Mouse (Mus musculus): ENCODE measurements at regions not wholly inside any gene's neighbourhood (a gene's known extent, or its start where the extent isn't known, plus 50 kb on each side); places are given as distances from the start of the nearest gene placed in this dataset.

- H3K36me3 ChIP-seq (ENCODE audit: insufficient read depth, low read length): no peaks in the 10 kb centered on the region
- TF ChIP-seq CTCF (IDR thresholded peaks at IDR 0.05): no peak
- no peak for TF ChIP-seq EP300 (IDR thresholded peaks at IDR 0.05)
- WGBS: 52% methylated on average over 6 of the region's 6 CpGs
- no peak overlapping the region for H3K4me3 ChIP-seq (ENCODE audit: low read depth, low read length)
- DNase-seq (ENCODE audit: low spot score): no peak
- no peaks in the 10 kb centered on the region for H3K4me1 ChIP-seq (ENCODE audit: insufficient read depth, low read depth, low read length)
- no peak for ATAC-seq
- H3K9ac ChIP-seq (replicated peaks; ENCODE audit: low read depth): no peak overlapping the region
- H3K27me3 ChIP-seq (replicated peaks; ENCODE audit: insufficient read depth, low read length): no peaks in the 10 kb centered on the region
- H3K4me2 ChIP-seq (replicated peaks; ENCODE audit: low read depth, low read length): no peak overlapping the region
- no peaks in the 10 kb centered on the region for H3K9me3 ChIP-seq (ENCODE audit: low read length)
- H3K27ac ChIP-seq (ENCODE audit: low read length): no peak overlapping the region
These were observed 430.3 kb upstream of the Adamts16 start for GRCm38 (mm10) chr13:71271727-71272418.

GRCm38 (mm10) chr13:71270370-71270769 lies 428.8 kb upstream of the Adamts16 start:
- no peaks in the 10 kb centered on the region for H3K4me1 ChIP-seq (ENCODE audit: insufficient read depth, low read depth, low read length)

GRCm38 (mm10) chr13:71269496-71269895 lies 427.9 kb upstream of the Adamts16 start:
- TF ChIP-seq EP300 (IDR thresholded peaks at IDR 0.05) (no peak), CTCF (IDR thresholded peaks at IDR 0.05) (no peak)
- no peak overlapping the region for H3K4me3 ChIP-seq (ENCODE audit: low read depth, low read length)
- no peak overlapping the region for H3K27ac ChIP-seq (ENCODE audit: low read length)
- no peaks in the 10 kb centered on the region for H3K4me1 ChIP-seq (ENCODE audit: insufficient read depth, low read depth, low read length)
- H3K27me3 ChIP-seq (replicated peaks; ENCODE audit: insufficient read depth, low read length): no peaks in the 10 kb centered on the region
- H3K9ac ChIP-seq (replicated peaks; ENCODE audit: low read depth): no peak overlapping the region
- no peak for DNase-seq (ENCODE audit: low spot score)
- no peaks in the 10 kb centered on the region for H3K36me3 ChIP-seq (ENCODE audit: insufficient read depth, low read length)
- no peak for ATAC-seq
- WGBS: 29% methylated on average over 2 of the region's 2 CpGs
- no peaks in the 10 kb centered on the region for H3K9me3 ChIP-seq (ENCODE audit: low read length)
- no peak overlapping the region for H3K4me2 ChIP-seq (replicated peaks; ENCODE audit: low read depth, low read length)

More at GRCm38 (mm10) chr13:71270370-71270769, 428.8 kb upstream of the Adamts16 start:
- Histone ChIP-seq H3K4me3 (ENCODE audit: low read depth, low read length) (no peak overlapping the region), H3K27ac (ENCODE audit: low read length) (no peak overlapping the region), H3K4me2 (replicated peaks; ENCODE audit: low read depth, low read length) (no peak overlapping the region), H3K9me3 (ENCODE audit: low read length) (no peaks in the 10 kb centered on the region), H3K27me3 (replicated peaks; ENCODE audit: insufficient read depth, low read length) (no peaks in the 10 kb centered on the region), H3K36me3 (ENCODE audit: insufficient read depth, low read length) (no peaks in the 10 kb centered on the region), H3K9ac (replicated peaks; ENCODE audit: low read depth) (no peak overlapping the region)
- 56% methylated on average over 8 of the region's 8 CpGs for WGBS
- no peak for ATAC-seq
- no peak for DNase-seq (ENCODE audit: low spot score)
- TF ChIP-seq EP300 (IDR thresholded peaks at IDR 0.05): no peak

GRCm38 (mm10) chr13:71263315-71263878 lies 421.8 kb upstream of the Adamts16 start:
- H3K27ac ChIP-seq (ENCODE audit: low read length): no peak overlapping the region
- WGBS: 91% methylated on average over 16 of the region's 16 CpGs
- no peak overlapping the region for H3K4me3 ChIP-seq (ENCODE audit: low read depth, low read length)
- no peak for TF ChIP-seq CTCF (IDR thresholded peaks at IDR 0.05)
- TF ChIP-seq EP300 (IDR thresholded peaks at IDR 0.05): no peak
- H3K4me2 ChIP-seq (replicated peaks; ENCODE audit: low read depth, low read length): no peak overlapping the region
- no peak for ATAC-seq
- DNase-seq (ENCODE audit: low spot score): no peak
- H3K27me3 ChIP-seq (replicated peaks; ENCODE audit: insufficient read depth, low read length): no peaks in the 10 kb centered on the region
- no peaks in the 10 kb centered on the region for H3K9me3 ChIP-seq (ENCODE audit: low read length)
- no peaks in the 10 kb centered on the region for H3K36me3 ChIP-seq (ENCODE audit: insufficient read depth, low read length)
- H3K9ac ChIP-seq (replicated peaks; ENCODE audit: low read depth): no peak overlapping the region
- no peaks in the 10 kb centered on the region for H3K4me1 ChIP-seq (ENCODE audit: insufficient read depth, low read depth, low read length)

GRCm38 (mm10) chr13:71262575-71263295 lies 421.1 kb upstream of the Adamts16 start:
- H3K4me2 ChIP-seq (replicated peaks; ENCODE audit: low read depth, low read length): no peak overlapping the region
- no peaks in the 10 kb centered on the region for H3K27me3 ChIP-seq (replicated peaks; ENCODE audit: insufficient read depth, low read length)
- DNase-seq (ENCODE audit: low spot score) (peak; percentile 45), ATAC-seq (peak; percentile 62)
- 57% methylated on average over 10 of the region's 10 CpGs for WGBS
- no peak overlapping the region for H3K4me3 ChIP-seq (ENCODE audit: low read depth, low read length)
- H3K36me3 ChIP-seq (ENCODE audit: insufficient read depth, low read length): no peaks in the 10 kb centered on the region
- no peaks in the 10 kb centered on the region for H3K9me3 ChIP-seq (ENCODE audit: low read length)
- 0 out of 2 replicates have a peak, but pooled peaks have one; percentile 32 for TF ChIP-seq EP300 (IDR thresholded peaks at IDR 0.05)
- no peak for TF ChIP-seq CTCF (IDR thresholded peaks at IDR 0.05)
- no peak overlapping the region for H3K9ac ChIP-seq (replicated peaks; ENCODE audit: low read depth)
- H3K27ac ChIP-seq (ENCODE audit: low read length): no peak overlapping the region
- H3K4me1 ChIP-seq (ENCODE audit: insufficient read depth, low read depth, low read length): no peaks in the 10 kb centered on the region

- no peak overlapping the region for H3K27ac ChIP-seq (ENCODE audit: low read length)
- no peaks in the 10 kb centered on the region for H3K36me3 ChIP-seq (ENCODE audit: insufficient read depth, low read length)
- no peak overlapping the region for H3K4me2 ChIP-seq (replicated peaks; ENCODE audit: low read depth, low read length)
- WGBS: 83% methylated on average over 2 of the region's 2 CpGs
- no peak overlapping the region for H3K4me3 ChIP-seq (ENCODE audit: low read depth, low read length)
- DNase-seq (ENCODE audit: low spot score): no peak
- H3K9me3 ChIP-seq (ENCODE audit: low read length): no peaks in the 10 kb centered on the region
- TF ChIP-seq CTCF (IDR thresholded peaks at IDR 0.05) (no peak), EP300 (IDR thresholded peaks at IDR 0.05) (no peak)
- ATAC-seq: no peak
- no peaks in the 10 kb centered on the region for H3K27me3 ChIP-seq (replicated peaks; ENCODE audit: insufficient read depth, low read length)
- H3K9ac ChIP-seq (replicated peaks; ENCODE audit: low read depth): no peak overlapping the region
- no peaks in the 10 kb centered on the region for H3K4me1 ChIP-seq (ENCODE audit: insufficient read depth, low read depth, low read length)
These were observed 412.4 kb upstream of the Adamts16 start for GRCm38 (mm10) chr13:71254016-71254415.
